Mouse (Mus musculus) megakaryocyte, embryonic 14.5 days (primary cell): Measurements from ENCODE around the gene 3110009E18Rik. TPM values are rescaled to one million over a fixed set of nuclear protein-coding genes. Genes with fewer than 3 reads are reported as not detected.

ENCODE experiments used
- H3K27me3 ChIP-seq: replicated peaks from 2 replicates; pipeline ENCODE3; 2012; ENCODE audit warnings: inconsistent platforms
- H3K36me3 ChIP-seq: replicated peaks from 2 replicates; pipeline ENCODE3; 2012; ENCODE audit warnings: low read length, inconsistent platforms, mixed read lengths
- H3K4me1 ChIP-seq: 2 replicates; pipeline ENCODE4 v1.6.1; 2012; ENCODE audit warnings: inconsistent platforms
- H3K4me3 ChIP-seq: replicated peaks from 2 replicates; pipeline ENCODE3; 2012; ENCODE audit warnings: moderate library complexity, mild to moderate bottlenecking, inconsistent platforms
- H3K9me3 ChIP-seq: 2 replicates; pipeline ENCODE4 v1.6.1; 2012; ENCODE audit warnings: inconsistent platforms
- FLI1 ChIP-seq: IDR thresholded peaks from 2 replicates; pipeline ENCODE4 v1.6.1; 2012; ENCODE audit warnings: low read length, inconsistent platforms, mixed read lengths
- GATA1 ChIP-seq: IDR thresholded peaks from 3 replicates; pipeline ENCODE4 v1.6.1; 2012; ENCODE audit warnings: mixed read lengths, low read length, inconsistent platforms, borderline replicate concordance
- polyA plus RNA-seq: library from polyadenylated mRNA; stranded (reverse); fragments of >175 nt; gene quantifications from 2 replicates; pipeline ENCODE4 v1.2.3, GENCODE M21; 2012; ENCODE audit warnings: low replicate concordance; ENCODE audit not compliant: insufficient read depth

Gene 3110009E18Rik
- polyA plus RNA-seq, 1 experiment, result 2.6 TPM

GRCm38 (mm10) chr1:120138923-120139540 is 18.0 kb downstream of the 3110009E18Rik start:
- Histone ChIP-seq H3K36me3 (no peaks in the 10 kb centered on the region), H3K4me3 (no peak overlapping the region), H3K27me3 (peaks cover 2% of the 10 kb centered on the region), H3K4me1 (peaks cover 7% of the 10 kb centered on the region), H3K9me3 (no peaks in the 10 kb centered on the region)
- TF ChIP-seq FLI1 (no peak), GATA1 (no peak)

GRCm38 (mm10) chr1:120140144-120140693 is 19.2 kb downstream of the 3110009E18Rik start:
- H3K9me3 ChIP-seq, result no peaks in the 10 kb centered on the region
- no peaks in the 10 kb centered on the region for H3K36me3 ChIP-seq
- TF ChIP-seq FLI1 (no peak), GATA1 (no peak)
- no peak overlapping the region for H3K4me3 ChIP-seq
- H3K27me3 ChIP-seq, result peaks cover 2% of the 10 kb centered on the region
- H3K4me1 ChIP-seq, result peaks cover 7% of the 10 kb centered on the region

- no peaks in the 10 kb centered on the region for H3K36me3 ChIP-seq
- no peaks in the 10 kb centered on the region for H3K9me3 ChIP-seq
- peaks cover 2% of the 10 kb centered on the region for H3K27me3 ChIP-seq
- no peaks in the 10 kb centered on the region; the same call in 1 of the 2 replicates for H3K4me1 ChIP-seq
- H3K4me3 ChIP-seq, result no peak overlapping the region
- TF ChIP-seq GATA1 (no peak), FLI1 (no peak)
These were observed 21.6 kb downstream of the 3110009E18Rik start for GRCm38 (mm10) chr1:120142551-120142950.

- Histone ChIP-seq H3K9me3 (no peaks in the 10 kb centered on the region), H3K4me1 (peaks cover 4% of the 10 kb centered on the region; the same call in 1 of the 2 replicates), H3K4me3 (no peak overlapping the region), H3K27me3 (peaks cover 2% of the 10 kb centered on the region), H3K36me3 (peaks cover under 1% of the 10 kb centered on the region)
- TF ChIP-seq FLI1 (no peak), GATA1 (no peak)
These were observed 24.7 kb downstream of the 3110009E18Rik start for GRCm38 (mm10) chr1:120145527-120146216.

- no peaks in the 10 kb centered on the region for H3K9me3 ChIP-seq
- H3K4me3 ChIP-seq, result no peak overlapping the region
- no peak for TF ChIP-seq FLI1
- TF ChIP-seq GATA1, result no peak
- H3K36me3 ChIP-seq, result peaks cover 13% of the 10 kb centered on the region
- peaks cover 4% of the 10 kb centered on the region; the same call in 1 of the 2 replicates for H3K4me1 ChIP-seq
- H3K27me3 ChIP-seq, result peaks cover 2% of the 10 kb centered on the region
These were observed 26.0 kb downstream of the 3110009E18Rik start for GRCm38 (mm10) chr1:120146994-120147393.

- H3K4me1 ChIP-seq, result peaks cover 5% of the 10 kb centered on the region; the same call in 1 of the 2 replicates
- no peaks in the 10 kb centered on the region for H3K27me3 ChIP-seq
- peaks cover 28% of the 10 kb centered on the region for H3K36me3 ChIP-seq
- H3K9me3 ChIP-seq, result no peaks in the 10 kb centered on the region
- no peak overlapping the region for H3K4me3 ChIP-seq
- TF ChIP-seq GATA1, result no peak
- TF ChIP-seq FLI1, result no peak
These were observed 33.2 kb downstream of the 3110009E18Rik start for GRCm38 (mm10) chr1:120154232-120154631.

- Histone ChIP-seq H3K36me3 (peaks cover 28% of the 10 kb centered on the region), H3K9me3 (no peaks in the 10 kb centered on the region), H3K27me3 (no peaks in the 10 kb centered on the region), H3K4me3 (no peak overlapping the region), H3K4me1 (peaks cover 5% of the 10 kb centered on the region; the same call in 1 of the 2 replicates)
- TF ChIP-seq GATA1 (no peak), FLI1 (no peak)
These were observed 34.3 kb downstream of the 3110009E18Rik start for GRCm38 (mm10) chr1:120155325-120155724.

GRCm38 (mm10) chr1:120158474-120159127 is 37.6 kb downstream of the 3110009E18Rik start:
- TF ChIP-seq GATA1 (no peak), FLI1 (no peak)
- peaks cover 17% of the 10 kb centered on the region for H3K36me3 ChIP-seq
- no peak overlapping the region for H3K4me3 ChIP-seq

GRCm38 (mm10) chr1:120161502-120161901 is 40.5 kb downstream of the 3110009E18Rik start:
- H3K4me1 ChIP-seq, result no peaks in the 10 kb centered on the region
- H3K9me3 ChIP-seq, result no peaks in the 10 kb centered on the region
- no peaks in the 10 kb centered on the region for H3K27me3 ChIP-seq
- TF ChIP-seq GATA1 (no peak), FLI1 (no peak)
- no peak overlapping the region for H3K4me3 ChIP-seq
- H3K36me3 ChIP-seq, result peaks cover 19% of the 10 kb centered on the region

More at GRCm38 (mm10) chr1:120158474-120159127, 37.6 kb downstream of the 3110009E18Rik start:
- no peaks in the 10 kb centered on the region for H3K27me3 ChIP-seq
- H3K4me1 ChIP-seq, result peaks cover 5% of the 10 kb centered on the region; the same call in 1 of the 2 replicates
- no peaks in the 10 kb centered on the region for H3K9me3 ChIP-seq

GRCm38 (mm10) chr1:120162616-120163015 is 41.6 kb downstream of the 3110009E18Rik start:
- peaks cover 22% of the 10 kb centered on the region for H3K36me3 ChIP-seq
- no peaks in the 10 kb centered on the region for H3K9me3 ChIP-seq
- TF ChIP-seq FLI1 (no peak), GATA1 (no peak)
- no peaks in the 10 kb centered on the region for H3K4me1 ChIP-seq
- no peak overlapping the region for H3K4me3 ChIP-seq
- no peaks in the 10 kb centered on the region for H3K27me3 ChIP-seq
